Mouse (Mus musculus): ENCODE measurements around the gene Plet1. TPM values are rescaled to one million over a fixed set of nuclear protein-coding genes. Genes with fewer than 3 reads are reported as not detected.
A peak's percentile ranks its signal among the peaks of the same experiment; 100 is the strongest.

The Plet1 gene
- total RNA-seq, 2 experiments from 2014 or later: not detected

- DNase-seq: no peak
Observed at GRCm38 (mm10) chr9:50496151-50496505, 1.8 kb downstream of the Plet1 start.

GRCm38 (mm10) chr9:50496546-50496945 lies 2.2 kb downstream of the Plet1 start:
- DNase-seq: no peak

- no peak for DNase-seq
Observed at GRCm38 (mm10) chr9:50497076-50497475, 2.8 kb downstream of the Plet1 start.

- DNase-seq: no peak
Observed at GRCm38 (mm10) chr9:50497536-50497935, 3.2 kb downstream of the Plet1 start.

- DNase-seq: no peak
Observed at GRCm38 (mm10) chr9:50498815-50499214, 4.5 kb downstream of the Plet1 start.

GRCm38 (mm10) chr9:50499781-50500180 lies 5.5 kb downstream of the Plet1 start:
- DNase-seq: no peak

- DNase-seq: no peak
Observed at GRCm38 (mm10) chr9:50500467-50500973, 6.2 kb downstream of the Plet1 start.

- DNase-seq: no peak
Observed at GRCm38 (mm10) chr9:50500974-50501501, 6.7 kb downstream of the Plet1 start.

GRCm38 (mm10) chr9:50502949-50503348 lies 8.6 kb downstream of the Plet1 start:
- DNase-seq: no peak

GRCm38 (mm10) chr9:50505405-50505804 lies 11.1 kb downstream of the Plet1 start:
- no peak for DNase-seq

- DNase-seq: no peak
Observed at GRCm38 (mm10) chr9:50507570-50507969, 13.2 kb downstream of the Plet1 start.

- no peak for DNase-seq
Observed at GRCm38 (mm10) chr9:50515462-50515861, 21.1 kb downstream of the Plet1 start.

GRCm38 (mm10) chr9:50518781-50519180 lies 24.5 kb downstream of the Plet1 start:
- no peak for DNase-seq

- DNase-seq: no peak
Observed at GRCm38 (mm10) chr9:50520748-50521147, 26.4 kb downstream of the Plet1 start.

- DNase-seq: no peak
Observed at GRCm38 (mm10) chr9:50521562-50521961, 27.2 kb downstream of the Plet1 start.

GRCm38 (mm10) chr9:50522574-50522973 lies 28.2 kb downstream of the Plet1 start:
- DNase-seq: no peak

GRCm38 (mm10) chr9:50524936-50525335 lies 30.6 kb downstream of the Plet1 start:
- no peak for DNase-seq

GRCm38 (mm10) chr9:50525585-50525984 lies 31.3 kb downstream of the Plet1 start:
- no peak for DNase-seq

- DNase-seq: no peak
Observed at GRCm38 (mm10) chr9:50527860-50528259, 33.5 kb downstream of the Plet1 start.

GRCm38 (mm10) chr9:50528293-50528892 lies 34.1 kb downstream of the Plet1 start, which contains the start of gene Pts:
TSS of gene Pts (minus strand) at chr9:50528724.
- peak; percentile 99 for DNase-seq

- no peak for DNase-seq
Observed at GRCm38 (mm10) chr9:50530890-50531289, 36.6 kb downstream of the Plet1 start.

GRCm38 (mm10) chr9:50533328-50533727 lies 39.0 kb downstream of the Plet1 start:
- no peak for DNase-seq

- DNase-seq: no peak
Observed at GRCm38 (mm10) chr9:50533791-50534190, 39.5 kb downstream of the Plet1 start.

- DNase-seq: no peak
Observed at GRCm38 (mm10) chr9:50535930-50536329, 41.6 kb downstream of the Plet1 start.
